Mouse (Mus musculus) brain, adult 10 weeks (tissue): ENCODE measurements around the gene Atf7ip2. TPM values are rescaled to one million over a fixed set of nuclear protein-coding genes. Genes with fewer than 3 reads are reported as not detected.

Experiments
- polyA plus RNA-seq: library from polyadenylated mRNA; stranded (reverse); fragments of 350-450 nt; fragmentation: Illumina TruSeq; extraction: RNeasy Lipid Tissue Mini Kit (QIAGEN cat#74804); gene quantifications from one replicate; pipeline ENCODE4 v1.2.3, GENCODE M21; 2015; ENCODE audit warnings: low read depth, low replicate concordance

Gene Atf7ip2
- polyA plus RNA-seq, result not detected

GRCm38 (mm10) chr16:10192679-10193506 lies at the start of gene Atf7ip2:
Atf7ip2 (plus strand) TSS chr16:10192712.

GRCm38 (mm10) chr16:10170005-10170404 lies 22.5 kb upstream of the Atf7ip2 start, which contains the start of gene Rpl39l:
Rpl39l (plus strand) TSS chr16:10170226.

Other genes with a start within 250 kb of the Atf7ip2 start
- gene Grin2a, start 197.2 kb upstream of the Atf7ip2 start, polyA plus RNA-seq, result 39.1 TPM
- not detected for gene Rpl39l, start 22.5 kb upstream of the Atf7ip2 start, polyA plus RNA-seq
- 19.5 TPM for gene Emp2, start 121.3 kb downstream of the Atf7ip2 start, polyA plus RNA-seq
- 12.8 TPM for gene Tekt5, start 202.8 kb downstream of the Atf7ip2 start, polyA plus RNA-seq
- gene Nubp1, start 219.2 kb downstream of the Atf7ip2 start, polyA plus RNA-seq, result 25.1 TPM